Mouse (Mus musculus) erythroblast, embryonic 14.5 days (primary cell): Measurements from ENCODE around the gene Scn8a. TPM values are rescaled to one million over a fixed set of nuclear protein-coding genes. Genes with fewer than 3 reads are reported as not detected.

Experiments used
- H3K27me3 ChIP-seq: 2 replicates; pipeline ENCODE4 v1.6.1; 2012; ENCODE audit warnings: inconsistent platforms; ENCODE audit not compliant: control insufficient read depth
- H3K36me3 ChIP-seq: 2 replicates; pipeline ENCODE4 v1.6.1; 2012; ENCODE audit warnings: mild to moderate bottlenecking, inconsistent platforms; ENCODE audit not compliant: control insufficient read depth
- H3K4me1 ChIP-seq: 2 replicates; pipeline ENCODE4 v1.6.1; 2012; ENCODE audit warnings: inconsistent platforms; ENCODE audit not compliant: control insufficient read depth
- H3K4me3 ChIP-seq: replicated peaks from 2 replicates; pipeline ENCODE3; 2012; ENCODE audit warnings: moderate library complexity, mild to moderate bottlenecking, inconsistent platforms
- H3K9me3 ChIP-seq: 2 replicates; pipeline ENCODE4 v1.6.1; 2012; ENCODE audit warnings: low read length, inconsistent platforms, mixed read lengths; ENCODE audit not compliant: control insufficient read depth
- GATA1 ChIP-seq: IDR thresholded peaks from 2 replicates; pipeline ENCODE4 v1.6.1; 2012; ENCODE audit warnings: low read length, inconsistent platforms, mixed read lengths
- TAL1 ChIP-seq: IDR thresholded peaks from 3 replicates; pipeline ENCODE4 v1.6.1; 2012; ENCODE audit warnings: low read length, inconsistent platforms, mixed read lengths
- polyA plus RNA-seq: library from polyadenylated mRNA; stranded (reverse); fragments of >175 nt; gene quantifications from 2 replicates; pipeline ENCODE4 v1.2.3, GENCODE M21; 2012

Gene Scn8a
- polyA plus RNA-seq, 1 experiment = not detected

DNA sequence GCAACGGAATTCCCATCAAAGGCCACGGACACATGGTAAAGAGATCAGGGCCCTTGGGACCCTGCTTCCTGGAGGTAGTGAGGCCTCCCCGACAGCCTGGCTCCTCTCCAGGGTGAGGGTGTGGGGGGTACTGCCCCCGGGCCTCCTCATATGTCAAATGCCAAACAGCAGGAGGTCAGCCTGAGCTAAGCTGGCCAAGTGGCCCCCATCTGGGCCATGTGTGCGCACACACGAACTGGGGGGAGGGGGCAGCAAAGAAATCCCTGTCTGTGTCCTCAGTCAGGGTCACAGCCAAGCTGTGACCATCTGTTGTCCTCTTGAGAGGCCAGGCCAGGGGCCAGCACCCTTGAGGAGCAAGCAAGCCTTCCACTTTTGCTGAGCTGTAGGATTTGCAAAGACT lies 195.4 kb downstream of the Scn8a start:
- Histone ChIP-seq H3K4me3 (no peak overlapping the region), H3K27me3 (no peaks in the 10 kb centered on the region), H3K4me1 (no peaks in the 10 kb centered on the region), H3K36me3 (no peaks in the 10 kb centered on the region), H3K9me3 (no peaks in the 10 kb centered on the region)
- no peak for TF ChIP-seq GATA1
- no peak for TF ChIP-seq TAL1

DNA sequence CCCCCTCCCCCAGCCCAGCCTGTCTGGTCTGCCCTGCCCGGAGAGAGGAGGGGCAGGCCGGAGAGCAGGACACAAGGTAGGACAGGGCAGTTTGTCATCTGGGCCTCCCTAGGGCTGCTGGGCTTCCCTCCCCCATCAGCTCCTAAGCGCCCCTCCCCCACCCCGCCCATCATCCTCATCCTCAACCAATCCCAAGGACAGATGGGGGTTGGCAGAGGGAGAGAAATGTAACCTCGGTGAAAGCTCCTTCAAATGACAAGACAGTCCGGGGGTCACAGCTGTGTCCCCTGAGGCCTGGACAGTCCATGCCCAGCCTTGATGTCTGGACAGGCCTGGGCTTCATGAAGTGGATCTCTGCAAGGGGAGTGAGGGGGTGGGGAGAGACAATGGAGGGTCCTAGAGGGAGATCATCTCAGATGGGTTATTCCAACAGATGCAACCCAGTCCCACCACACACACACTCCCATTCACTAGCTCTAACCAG lies 196.7 kb downstream of the Scn8a start:
- no peaks in the 10 kb centered on the region for H3K27me3 ChIP-seq
- H3K9me3 ChIP-seq = no peaks in the 10 kb centered on the region

DNA sequence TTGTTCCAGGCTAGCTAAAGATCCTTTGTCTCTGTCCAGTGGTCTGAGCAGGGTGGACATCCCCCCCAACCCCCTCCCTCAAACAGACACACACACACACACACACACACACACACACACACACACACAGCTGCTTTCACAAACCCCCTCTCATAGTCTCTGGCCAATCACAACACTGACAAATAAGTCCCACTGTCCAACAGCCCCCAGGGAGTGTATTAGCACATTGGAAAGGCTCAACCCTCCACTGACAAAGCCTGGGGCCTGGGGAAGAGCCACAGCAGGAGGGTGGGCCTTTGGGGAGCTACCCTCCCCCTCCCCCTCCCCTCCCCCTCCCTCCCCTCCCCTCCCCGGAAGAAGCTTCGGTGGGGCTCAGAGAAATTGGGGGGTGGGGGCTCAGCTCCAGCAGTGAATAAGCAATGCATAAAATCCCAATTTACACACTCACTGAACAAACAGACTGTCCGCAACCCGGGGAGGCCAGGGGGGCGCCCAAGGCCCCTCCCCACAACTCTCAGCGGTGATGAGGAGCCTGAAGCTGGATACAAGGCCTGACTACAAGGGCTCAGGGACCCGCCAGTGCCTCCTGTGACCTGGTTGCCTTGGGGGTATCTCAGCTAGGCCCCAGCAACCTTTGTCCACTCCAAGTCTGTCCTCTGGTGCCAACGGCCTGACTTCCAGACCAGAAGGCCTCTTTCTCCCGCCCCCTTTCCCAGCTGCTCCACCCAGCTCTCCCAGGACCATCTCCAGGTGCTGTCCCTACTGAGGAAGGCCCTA lies 197.4 kb downstream of the Scn8a start:
- H3K27me3 ChIP-seq = no peaks in the 10 kb centered on the region
- H3K36me3 ChIP-seq = no peaks in the 10 kb centered on the region
- H3K4me1 ChIP-seq = no peaks in the 10 kb centered on the region
- no peaks in the 10 kb centered on the region for H3K9me3 ChIP-seq
- H3K4me3 ChIP-seq = no peak overlapping the region
- TF ChIP-seq TAL1 = no peak
- no peak for TF ChIP-seq GATA1

More for the DNA sequence above, 196.7 kb downstream of the Scn8a start:
- TF ChIP-seq GATA1 (no peak), TAL1 (no peak)
- H3K4me1 ChIP-seq = no peaks in the 10 kb centered on the region
- H3K36me3 ChIP-seq = no peaks in the 10 kb centered on the region
- H3K4me3 ChIP-seq = no peak overlapping the region

DNA sequence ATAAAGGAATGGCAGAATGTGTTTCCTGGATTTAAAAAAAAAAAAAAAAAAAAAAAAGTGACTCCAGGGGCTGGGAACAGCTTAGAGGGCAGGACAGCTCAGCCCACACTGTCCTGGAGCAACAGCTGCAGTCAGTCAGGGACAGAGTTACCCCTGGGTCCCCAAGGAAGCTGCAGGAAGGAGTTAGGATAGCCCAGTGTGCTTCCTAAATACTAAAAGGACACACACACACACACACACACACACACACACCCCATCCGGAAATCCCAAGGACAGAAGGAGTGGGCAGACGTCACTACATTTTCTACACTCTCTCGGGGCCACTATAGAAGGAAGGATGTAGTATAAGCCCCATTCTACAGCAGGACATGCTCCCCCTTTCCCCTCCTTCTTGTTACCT lies 198.4 kb downstream of the Scn8a start:
- H3K4me3 ChIP-seq = no peak overlapping the region
- H3K27me3 ChIP-seq = no peaks in the 10 kb centered on the region
- no peaks in the 10 kb centered on the region for H3K9me3 ChIP-seq
- H3K36me3 ChIP-seq = no peaks in the 10 kb centered on the region
- TF ChIP-seq GATA1 = no peak
- no peak for TF ChIP-seq TAL1
- H3K4me1 ChIP-seq = no peaks in the 10 kb centered on the region

DNA sequence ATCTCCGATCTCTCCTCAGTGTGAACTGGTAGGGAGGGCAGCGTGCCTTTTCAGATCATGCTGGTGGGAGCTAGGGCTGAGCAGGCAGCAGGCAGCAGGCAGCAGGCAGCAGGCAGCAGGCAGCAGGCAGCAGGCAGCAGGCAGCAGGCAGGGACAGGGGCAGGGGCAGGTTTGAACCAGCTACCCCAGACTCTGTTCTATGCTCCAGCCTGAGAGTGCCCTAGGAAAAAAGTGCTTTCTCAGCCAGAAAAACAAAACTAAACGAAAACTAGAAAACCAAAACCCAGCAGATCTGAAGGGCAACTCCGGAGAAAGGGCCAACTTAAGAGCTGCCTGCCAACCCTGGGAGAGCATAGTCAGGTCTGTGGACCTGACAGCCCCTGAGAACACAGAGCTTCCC lies 199.0 kb downstream of the Scn8a start:
- Histone ChIP-seq H3K27me3 (no peaks in the 10 kb centered on the region), H3K36me3 (no peaks in the 10 kb centered on the region), H3K4me1 (no peaks in the 10 kb centered on the region), H3K9me3 (no peaks in the 10 kb centered on the region), H3K4me3 (no peak overlapping the region)
- TF ChIP-seq GATA1 = no peak
- TF ChIP-seq TAL1 = no peak

DNA sequence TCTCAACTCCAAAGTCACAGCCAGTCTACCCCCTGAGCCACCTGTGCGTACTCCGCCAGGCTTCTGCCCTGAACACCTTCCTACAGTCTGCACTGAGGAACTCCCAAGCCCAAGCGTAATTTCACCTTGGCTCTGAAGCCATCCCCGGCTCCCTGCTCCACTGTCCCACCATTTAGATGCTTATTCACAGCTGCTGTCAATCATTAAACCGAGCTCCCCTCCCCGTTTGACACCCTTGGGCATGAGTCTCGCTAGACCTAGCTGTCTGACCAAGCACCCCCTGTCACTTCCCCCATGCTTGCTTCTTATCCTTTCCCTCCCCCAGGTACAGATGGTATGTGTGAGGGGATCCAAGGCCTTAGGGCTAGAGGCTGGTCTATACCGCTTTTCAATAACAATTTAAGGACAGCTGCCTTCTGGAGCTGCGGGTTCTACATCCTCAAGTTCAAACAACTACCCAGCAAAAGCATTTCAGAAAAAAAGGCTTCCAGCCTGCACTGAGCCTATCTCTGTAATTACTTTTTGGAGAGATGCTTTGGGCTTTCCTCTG lies 200.1 kb downstream of the Scn8a start:
- no peak overlapping the region for H3K4me3 ChIP-seq
- H3K9me3 ChIP-seq = no peaks in the 10 kb centered on the region

DNA sequence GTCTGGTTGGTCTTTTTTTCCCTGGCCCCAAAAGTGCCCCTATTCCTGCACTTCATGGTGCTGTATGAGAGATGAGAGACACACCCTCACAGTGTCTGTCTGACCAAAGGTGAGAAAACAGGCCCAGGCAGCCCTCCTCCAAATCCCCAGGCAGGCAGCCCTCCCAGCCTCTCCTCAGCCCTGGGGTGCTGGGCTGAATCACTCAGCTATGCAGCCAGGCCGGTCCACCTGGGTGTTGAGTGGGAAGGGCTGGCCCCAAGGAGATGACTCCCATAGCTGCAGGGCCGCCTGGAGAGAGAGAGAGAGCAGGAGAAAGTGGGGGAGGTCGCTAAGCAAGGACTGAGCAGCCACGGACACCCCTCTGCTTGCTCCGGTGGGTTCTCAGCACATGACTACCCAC lies 201.1 kb downstream of the Scn8a start:
- Histone ChIP-seq H3K4me3 (no peak overlapping the region), H3K4me1 (no peaks in the 10 kb centered on the region), H3K9me3 (no peaks in the 10 kb centered on the region), H3K27me3 (peaks cover 3% of the 10 kb centered on the region), H3K36me3 (no peaks in the 10 kb centered on the region)
- TF ChIP-seq GATA1 (no peak), TAL1 (no peak)

More for the DNA sequence above, 200.1 kb downstream of the Scn8a start:
- Histone ChIP-seq H3K27me3 (no peaks in the 10 kb centered on the region), H3K4me1 (no peaks in the 10 kb centered on the region), H3K36me3 (no peaks in the 10 kb centered on the region)
- TF ChIP-seq TAL1 (no peak), GATA1 (no peak)

DNA sequence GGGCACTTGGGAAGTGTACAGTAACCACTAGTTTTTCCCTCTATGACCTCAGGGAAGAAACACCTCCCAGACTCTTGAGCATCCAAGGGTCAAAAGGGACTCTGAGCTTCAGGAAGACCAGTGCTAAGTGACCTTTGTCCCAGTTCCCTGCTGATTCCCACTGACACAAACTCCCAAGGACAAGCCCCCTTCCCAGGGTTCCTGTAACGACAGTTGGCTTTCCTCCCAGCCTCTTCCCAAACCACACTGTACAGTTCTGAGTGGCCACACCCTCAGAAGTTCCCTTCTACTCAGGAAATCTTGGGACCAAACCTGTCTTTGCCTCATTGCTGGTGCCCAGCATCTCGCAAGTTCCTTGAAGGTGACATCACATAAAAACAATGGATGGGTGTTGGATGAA lies 203.1 kb downstream of the Scn8a start:
- Histone ChIP-seq H3K9me3 (no peaks in the 10 kb centered on the region), H3K27me3 (peaks cover 22% of the 10 kb centered on the region)

DNA sequence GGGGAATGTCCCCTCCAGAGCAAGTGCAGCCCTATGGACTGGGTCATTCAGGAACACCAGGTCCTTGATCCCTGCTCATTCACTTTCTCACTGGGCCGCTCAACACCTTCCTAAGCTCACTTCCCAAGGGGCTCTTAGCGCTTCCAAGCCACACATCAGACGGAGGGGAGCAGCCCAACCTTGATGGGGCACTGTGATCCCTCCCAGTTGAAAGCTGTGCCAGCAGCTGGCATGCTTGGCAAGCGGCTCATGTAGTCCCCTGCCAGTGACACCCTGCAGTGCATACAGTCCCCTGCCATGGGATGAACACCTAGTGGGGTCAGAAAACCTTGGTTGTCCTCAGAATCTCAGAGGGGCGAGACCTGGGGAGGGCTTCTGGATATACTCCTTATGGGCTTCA lies 204.4 kb downstream of the Scn8a start:
- no peaks in the 10 kb centered on the region for H3K4me1 ChIP-seq

More for the DNA sequence above, 203.1 kb downstream of the Scn8a start:
- H3K4me1 ChIP-seq = no peaks in the 10 kb centered on the region
- H3K4me3 ChIP-seq = no peak overlapping the region
- no peaks in the 10 kb centered on the region for H3K36me3 ChIP-seq
- TF ChIP-seq GATA1 (no peak), TAL1 (no peak)

DNA sequence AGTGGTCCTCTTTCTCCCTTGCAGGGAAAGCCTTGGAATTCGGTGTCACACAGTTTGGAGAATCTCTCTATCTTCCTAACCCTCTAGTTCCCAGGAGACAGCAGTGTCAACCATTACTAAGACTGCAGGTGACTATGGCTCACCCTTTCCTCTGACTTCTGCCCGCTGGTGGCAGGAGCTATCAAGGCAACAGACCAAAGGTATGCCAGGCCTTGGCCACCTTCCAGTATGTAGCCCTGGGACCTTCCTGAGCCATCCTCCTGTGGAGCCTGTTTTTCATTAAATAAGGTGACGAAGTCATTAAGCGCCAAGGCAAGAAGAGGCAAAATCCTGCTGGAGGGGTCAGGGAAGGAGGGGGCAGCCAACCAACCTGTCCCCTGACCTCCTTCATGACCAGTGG lies 205.5 kb downstream of the Scn8a start:
- H3K27me3 ChIP-seq = peaks cover 46% of the 10 kb centered on the region
- H3K36me3 ChIP-seq = no peaks in the 10 kb centered on the region
- H3K4me1 ChIP-seq = no peaks in the 10 kb centered on the region
- TF ChIP-seq TAL1 (no peak), GATA1 (no peak)
- no peak overlapping the region for H3K4me3 ChIP-seq
- no peaks in the 10 kb centered on the region for H3K9me3 ChIP-seq

More for the DNA sequence above, 204.4 kb downstream of the Scn8a start:
- no peak overlapping the region for H3K4me3 ChIP-seq
- TF ChIP-seq GATA1 (no peak), TAL1 (no peak)
- no peaks in the 10 kb centered on the region for H3K9me3 ChIP-seq
- H3K36me3 ChIP-seq = no peaks in the 10 kb centered on the region
- peaks cover 36% of the 10 kb centered on the region for H3K27me3 ChIP-seq
